Mouse (Mus musculus): Measurements from ENCODE around the gene Ubxn7. TPM values are rescaled to one million over a fixed set of nuclear protein-coding genes. Genes with fewer than 3 reads are reported as not detected.

The Ubxn7 gene
- total RNA-seq, 1 experiment from 2014 or later: 77.1 TPM

GRCm38 (mm10) chr16:32434066-32434465 is 102.0 kb downstream of the Ubxn7 start:
- no peak for DNase-seq

GRCm38 (mm10) chr16:32434691-32435090 is 102.6 kb downstream of the Ubxn7 start:
- DNase-seq: no peak

- no peak for DNase-seq
These were observed 104.6 kb downstream of the Ubxn7 start for GRCm38 (mm10) chr16:32436657-32437056.

- no peak for DNase-seq
These were observed 105.2 kb downstream of the Ubxn7 start for GRCm38 (mm10) chr16:32437266-32437665.

- DNase-seq: no peak
These were observed 109.4 kb downstream of the Ubxn7 start for GRCm38 (mm10) chr16:32441432-32441831.

Other genes starting within 250 kb of the Ubxn7 start
- gene Pigx, start 232.5 kb upstream of the Ubxn7 start, total RNA-seq (2021): 29.8 and 33.6 TPM in 2 replicates
- 13.5 and 15.7 TPM in 2 replicates for gene Cep19, start 232.5 kb upstream of the Ubxn7 start, total RNA-seq (2021)
- gene Nrros, start 166.7 kb upstream of the Ubxn7 start, total RNA-seq (2021): 6.1 and 8.9 TPM in 2 replicates
- not detected in 2 replicates for gene Bex6, start 152.4 kb upstream of the Ubxn7 start, total RNA-seq (2021)
- gene Fbxo45, start 85.1 kb upstream of the Ubxn7 start, total RNA-seq (2021): 19.6 and 22.8 TPM in 2 replicates
- 15.1 and 16.3 TPM in 2 replicates for gene Wdr53, start 85.0 kb upstream of the Ubxn7 start, total RNA-seq (2021)
- gene Smco1, start 60.8 kb upstream of the Ubxn7 start, total RNA-seq (2021): 0.36 TPM in 1 of 2 replicates, not detected in the other
- 29.1 and 33.9 TPM in 2 replicates for gene Rnf168, start 54.8 kb upstream of the Ubxn7 start, total RNA-seq (2021)
- gene Tm4sf19, start 68.2 kb downstream of the Ubxn7 start, total RNA-seq (2021): not detected in 2 replicates
- gene Tctex1d2, start 87.4 kb downstream of the Ubxn7 start, total RNA-seq (2021): 5.3 and 7.7 TPM in 2 replicates
- 83.4 and 100 TPM in 2 replicates for gene Pcyt1a, start 98.7 kb downstream of the Ubxn7 start, total RNA-seq (2021)
- not detected in 2 replicates for gene Slc51a, start 155.6 kb downstream of the Ubxn7 start, total RNA-seq (2021)
- gene Zdhhc19, start 164.0 kb downstream of the Ubxn7 start, total RNA-seq (2021): not detected in 2 replicates